Mouse (Mus musculus): Measurements from ENCODE around the gene Trmt1. TPM values are rescaled to one million over a fixed set of nuclear protein-coding genes. Genes with fewer than 3 reads are reported as not detected.

Gene Trmt1
- total RNA-seq, 1 experiment from 2014 or later, result 62.2 TPM

DNA sequence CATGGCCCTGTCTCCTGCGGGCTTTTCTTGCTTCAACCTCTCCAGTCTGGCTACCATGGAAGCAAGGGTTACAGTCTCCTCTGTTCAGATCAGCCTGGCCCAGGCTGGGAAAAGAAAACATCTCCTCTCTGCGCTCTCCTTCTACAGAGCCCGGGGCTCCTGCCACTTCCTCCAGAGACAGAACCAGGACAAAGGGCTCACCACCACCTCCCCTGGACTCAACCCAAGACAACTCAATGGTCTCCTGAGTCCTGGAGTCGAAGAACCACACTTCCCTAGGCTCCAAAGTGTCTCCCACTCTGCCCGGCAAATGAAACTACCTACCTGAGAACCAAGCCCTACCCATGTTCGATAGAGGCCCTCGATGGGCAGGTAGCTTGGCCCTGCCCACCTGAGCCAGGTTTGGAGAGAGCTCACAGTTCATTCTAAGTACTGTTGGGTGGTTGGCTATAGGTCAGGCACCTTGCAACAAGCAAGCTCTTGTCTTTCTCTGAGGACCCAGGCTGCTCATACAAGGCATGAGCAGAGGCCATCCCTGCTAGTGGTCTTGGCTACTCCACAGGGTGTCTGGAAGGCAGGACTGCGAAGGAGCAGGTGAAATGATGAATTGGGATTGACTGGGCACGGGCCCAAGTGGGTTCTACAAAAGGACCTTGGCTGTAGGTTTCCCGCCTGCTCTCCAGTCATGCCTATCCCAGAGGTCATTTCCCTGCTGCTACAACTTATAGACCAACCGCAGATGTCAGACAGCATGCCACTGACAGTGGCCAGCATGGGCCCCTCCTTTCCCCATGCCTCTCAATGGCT is 45.5 kb downstream of the Trmt1 start:
- DNase-seq, result peak; percentile 66

DNA sequence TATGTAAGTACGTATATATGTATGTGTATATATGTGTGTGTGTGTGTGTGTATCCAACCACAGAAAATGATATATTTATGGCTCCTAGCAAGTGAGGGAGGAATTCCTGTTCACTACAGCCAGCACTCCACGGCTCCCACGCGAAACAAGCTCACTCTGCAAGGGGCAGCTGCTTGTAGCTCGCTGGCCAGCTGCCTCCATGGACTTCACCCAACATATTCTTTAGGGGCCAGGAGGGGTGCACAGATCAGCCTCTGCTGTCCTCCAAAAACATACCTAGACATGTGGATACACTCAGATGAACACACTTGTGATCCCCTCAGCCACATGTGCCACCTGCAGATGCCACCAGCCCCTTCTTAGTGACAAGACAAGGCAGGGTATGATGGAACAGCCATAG is 46.4 kb downstream of the Trmt1 start:
- no peak for DNase-seq

DNA sequence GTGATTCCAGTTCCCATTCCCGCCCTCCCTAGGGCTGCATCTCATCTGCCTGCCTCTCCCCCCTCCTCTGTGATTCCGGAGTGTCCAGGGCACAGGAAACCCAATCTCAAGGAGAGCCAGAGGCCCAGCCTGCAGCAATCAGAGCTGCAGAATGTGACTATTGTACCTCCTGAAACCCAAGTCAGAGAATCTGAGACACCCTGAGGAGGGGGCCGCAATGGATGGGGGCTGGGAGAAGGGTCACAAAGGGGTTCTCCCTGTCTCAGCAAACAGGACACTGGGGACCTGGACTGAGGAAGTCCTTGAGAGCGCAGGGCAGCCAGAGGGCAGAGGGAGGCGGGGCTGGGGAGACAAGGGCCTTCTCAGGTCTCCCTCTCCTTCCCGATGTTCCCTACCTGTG is 46.9 kb downstream of the Trmt1 start:
- no peak for DNase-seq

DNA sequence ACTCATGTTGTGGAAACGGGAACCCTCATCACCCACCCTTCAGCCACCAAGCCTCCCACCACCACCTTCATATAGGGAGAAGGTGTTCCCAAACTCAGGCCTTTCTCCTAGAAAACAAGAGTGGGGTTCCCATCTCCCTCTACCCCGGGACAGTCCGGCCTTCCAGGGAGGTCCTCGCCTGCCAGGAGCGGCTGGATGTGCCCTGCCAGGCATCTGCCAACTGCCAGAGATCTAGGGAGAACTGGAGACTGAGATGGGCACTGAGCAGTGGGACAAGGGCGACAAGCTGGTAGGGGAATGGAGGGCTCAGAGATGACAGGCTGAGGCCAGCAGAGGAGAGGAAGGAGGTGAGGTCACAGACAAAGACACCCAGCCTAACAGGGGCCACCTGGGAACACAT is 47.9 kb downstream of the Trmt1 start:
- DNase-seq, result no peak

DNA sequence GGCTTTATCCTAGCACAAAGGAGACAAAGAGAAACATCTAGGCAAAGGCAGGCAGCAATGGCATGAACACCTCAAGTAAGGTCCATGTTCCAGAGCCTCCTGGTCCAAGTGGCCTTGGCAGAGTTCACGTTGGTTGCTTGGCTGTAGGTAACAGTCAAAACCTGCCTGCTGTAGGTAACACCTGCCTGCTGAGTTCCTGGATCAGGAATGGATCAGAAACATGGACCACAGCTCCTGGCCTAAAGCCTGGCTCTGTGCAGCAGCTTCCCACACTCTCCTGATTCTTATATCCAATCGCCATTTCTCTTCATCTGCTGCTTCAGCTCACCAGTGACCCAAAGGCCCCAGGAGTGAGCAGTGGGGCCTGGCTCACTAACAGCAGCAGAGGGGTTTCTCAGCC is 48.6 kb downstream of the Trmt1 start:
- no peak for DNase-seq

DNA sequence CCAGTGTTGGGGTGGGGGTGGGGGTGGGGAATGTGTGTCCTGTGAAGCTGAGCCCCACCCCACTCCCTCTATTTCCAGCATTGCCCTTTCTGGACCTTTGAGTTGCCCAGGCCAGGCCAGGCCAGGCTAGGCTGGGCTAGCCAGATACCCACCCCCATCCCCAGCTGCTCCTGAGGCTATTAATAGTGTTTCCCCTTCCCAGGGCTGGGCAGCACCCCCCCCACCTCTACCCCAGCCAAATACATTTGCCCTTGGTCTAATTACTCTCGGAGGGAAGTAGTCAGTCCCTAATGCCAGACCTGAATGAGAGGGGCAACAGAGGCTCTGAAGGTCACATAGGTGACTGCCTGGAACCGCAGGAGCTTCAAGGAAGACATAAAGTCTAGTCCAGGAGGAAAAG is 49.5 kb downstream of the Trmt1 start:
- DNase-seq, result no peak

DNA sequence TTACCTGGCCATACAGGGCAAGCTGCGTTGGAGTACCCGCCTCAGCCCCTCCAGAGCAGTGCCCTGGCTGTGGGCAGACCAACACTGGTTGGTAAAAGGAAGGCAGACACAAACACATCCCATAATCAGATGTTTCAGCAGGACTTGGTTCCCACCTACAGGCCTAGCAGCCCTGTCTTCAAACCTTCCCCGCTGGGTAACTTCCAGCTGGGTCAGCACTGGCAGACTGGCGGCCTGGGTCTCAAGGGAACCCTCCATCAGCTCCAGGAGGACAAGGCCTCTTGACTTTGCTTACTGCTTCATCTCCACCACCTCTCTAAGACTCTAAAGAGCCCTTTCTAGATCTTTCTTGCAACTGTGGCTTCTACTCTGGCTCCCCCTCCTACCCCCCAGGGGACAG is 50.4 kb downstream of the Trmt1 start:
- DNase-seq, result no peak

DNA sequence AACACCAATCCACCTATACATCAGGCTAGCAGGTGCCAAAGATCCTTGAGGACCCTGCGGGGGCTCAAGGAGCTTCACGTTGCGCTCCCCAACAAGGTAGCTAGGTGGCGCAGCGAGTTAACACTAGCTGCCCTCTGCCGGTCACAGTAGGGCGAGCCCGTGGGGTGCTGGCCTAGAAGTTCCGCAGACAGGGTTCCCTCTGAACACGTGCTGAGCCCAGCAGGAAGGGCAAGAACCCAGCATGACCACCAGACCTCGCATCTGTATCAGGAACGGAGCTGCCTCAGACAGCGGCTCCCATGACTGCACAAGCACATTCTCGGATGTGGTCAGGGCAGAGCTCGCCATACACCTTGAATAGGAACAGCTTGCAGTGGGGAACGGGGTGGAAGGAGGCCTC is 51.5 kb downstream of the Trmt1 start:
- DNase-seq, result peak; percentile 88

DNA sequence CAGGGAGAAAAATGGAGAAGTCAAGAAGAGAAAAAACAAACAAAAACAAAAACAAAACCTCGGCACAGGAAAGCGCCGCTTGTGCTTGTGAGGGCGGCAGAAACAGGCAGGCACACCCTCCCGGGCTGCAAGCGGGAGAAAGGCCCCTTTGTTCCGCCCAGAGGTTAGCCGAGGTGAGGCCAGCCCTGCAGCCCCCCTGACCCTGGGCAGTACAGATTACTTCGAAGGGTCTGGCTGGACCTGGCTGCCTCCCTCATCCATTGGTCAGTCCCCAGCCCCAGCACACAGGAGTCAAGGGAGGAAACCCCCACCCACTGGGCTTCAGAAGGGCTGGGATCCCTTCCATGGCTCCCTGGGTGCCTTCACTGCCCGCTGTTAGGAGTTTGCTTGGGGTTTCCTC is 52.2 kb downstream of the Trmt1 start:
- no peak for DNase-seq

DNA sequence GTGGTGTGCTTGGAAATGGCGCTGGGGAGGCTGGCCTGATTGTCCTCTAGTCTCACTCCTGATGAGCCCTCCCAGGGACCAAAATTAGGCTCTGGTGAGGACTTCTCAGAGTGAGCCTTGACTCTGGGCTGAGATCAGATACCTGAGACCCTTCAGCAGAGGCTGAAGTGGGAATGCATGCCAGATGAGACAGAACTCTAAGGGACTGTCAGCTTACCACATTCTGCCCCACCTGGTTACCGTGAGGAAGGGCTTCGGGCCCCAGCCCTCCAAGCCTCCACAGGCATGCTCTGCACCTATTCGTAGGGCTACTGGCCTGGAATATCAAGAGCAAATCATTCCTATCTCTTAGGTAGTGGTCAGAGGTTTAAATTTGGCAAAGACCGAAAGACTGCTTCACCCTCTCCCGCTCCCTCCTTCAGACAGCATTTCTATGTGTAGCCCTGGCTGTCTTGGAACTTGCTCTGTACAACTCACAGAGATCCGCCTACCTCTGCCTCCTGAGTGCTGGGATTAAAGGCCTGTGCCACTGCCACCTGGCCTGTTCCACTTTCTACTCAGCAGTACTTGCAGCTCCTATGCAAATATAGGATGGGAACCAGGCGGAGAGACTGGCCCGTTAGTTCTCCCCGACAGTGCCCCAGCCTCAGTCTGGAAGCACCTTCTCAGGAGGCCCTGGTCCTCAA is 52.8 kb downstream of the Trmt1 start:
- DNase-seq, result no peak

DNA sequence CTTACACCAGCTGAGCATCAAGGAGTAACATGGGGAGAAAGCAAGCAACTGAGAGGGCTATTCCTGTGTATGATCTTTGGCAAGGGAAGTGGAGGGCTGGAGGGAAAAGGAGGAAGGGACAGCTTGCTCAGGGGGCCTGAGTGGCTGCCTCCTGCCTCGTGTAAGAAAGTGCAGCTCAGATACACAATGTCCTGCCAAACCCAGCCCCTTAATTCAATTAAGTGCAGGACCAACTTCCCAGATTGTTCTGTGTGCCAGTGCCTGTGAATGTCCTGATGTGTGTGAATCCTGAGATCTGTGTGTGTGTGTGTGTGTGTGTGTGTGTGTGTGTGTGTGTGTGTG is 53.3 kb downstream of the Trmt1 start:
- no peak for DNase-seq

DNA sequence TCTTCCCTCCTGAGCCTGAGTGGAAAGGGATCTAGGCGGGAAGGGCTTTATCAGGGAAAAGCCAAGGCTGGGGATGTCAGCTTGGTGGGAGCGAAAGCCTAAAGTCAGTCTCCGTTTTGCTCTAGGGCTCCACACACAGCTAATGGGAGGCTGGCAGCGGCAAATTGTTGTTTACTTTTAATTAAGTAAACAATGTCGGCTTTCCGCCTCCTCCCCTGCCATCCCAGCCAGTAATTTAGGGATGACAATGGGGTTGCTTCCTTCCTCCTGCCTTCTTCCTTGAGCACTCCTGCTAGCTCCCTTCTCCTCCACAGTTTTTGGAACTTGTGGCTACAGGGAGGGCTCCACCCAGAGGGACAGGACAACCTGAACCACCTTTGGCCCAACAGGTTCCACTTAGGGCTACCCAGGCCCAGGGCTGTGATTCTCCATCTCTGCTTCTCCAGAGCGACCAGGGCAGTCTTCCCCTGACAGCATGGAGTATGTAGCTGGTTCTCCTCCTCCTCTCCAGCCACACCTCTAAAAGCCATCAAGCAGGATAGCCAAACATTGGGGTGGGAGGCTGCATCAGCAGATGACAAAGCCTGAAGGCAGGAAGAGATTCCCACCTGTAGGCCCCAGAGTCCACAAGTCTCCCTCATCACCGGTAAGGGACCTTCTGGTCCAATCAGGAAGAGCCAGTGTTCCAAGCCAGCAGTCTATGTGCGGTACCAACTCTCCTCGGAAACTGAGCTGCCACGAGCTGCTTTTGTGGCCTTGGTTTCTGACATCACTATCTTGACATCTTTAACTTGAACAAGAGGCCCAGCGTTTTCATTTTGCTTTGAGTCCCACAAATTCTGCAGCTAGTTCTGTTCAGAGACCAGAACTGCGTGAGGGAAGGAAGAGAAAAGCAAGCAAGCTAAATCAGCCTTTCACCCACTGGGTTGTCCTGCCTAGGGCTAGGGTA is 55.1 kb downstream of the Trmt1 start:
- DNase-seq, result no peak

DNA sequence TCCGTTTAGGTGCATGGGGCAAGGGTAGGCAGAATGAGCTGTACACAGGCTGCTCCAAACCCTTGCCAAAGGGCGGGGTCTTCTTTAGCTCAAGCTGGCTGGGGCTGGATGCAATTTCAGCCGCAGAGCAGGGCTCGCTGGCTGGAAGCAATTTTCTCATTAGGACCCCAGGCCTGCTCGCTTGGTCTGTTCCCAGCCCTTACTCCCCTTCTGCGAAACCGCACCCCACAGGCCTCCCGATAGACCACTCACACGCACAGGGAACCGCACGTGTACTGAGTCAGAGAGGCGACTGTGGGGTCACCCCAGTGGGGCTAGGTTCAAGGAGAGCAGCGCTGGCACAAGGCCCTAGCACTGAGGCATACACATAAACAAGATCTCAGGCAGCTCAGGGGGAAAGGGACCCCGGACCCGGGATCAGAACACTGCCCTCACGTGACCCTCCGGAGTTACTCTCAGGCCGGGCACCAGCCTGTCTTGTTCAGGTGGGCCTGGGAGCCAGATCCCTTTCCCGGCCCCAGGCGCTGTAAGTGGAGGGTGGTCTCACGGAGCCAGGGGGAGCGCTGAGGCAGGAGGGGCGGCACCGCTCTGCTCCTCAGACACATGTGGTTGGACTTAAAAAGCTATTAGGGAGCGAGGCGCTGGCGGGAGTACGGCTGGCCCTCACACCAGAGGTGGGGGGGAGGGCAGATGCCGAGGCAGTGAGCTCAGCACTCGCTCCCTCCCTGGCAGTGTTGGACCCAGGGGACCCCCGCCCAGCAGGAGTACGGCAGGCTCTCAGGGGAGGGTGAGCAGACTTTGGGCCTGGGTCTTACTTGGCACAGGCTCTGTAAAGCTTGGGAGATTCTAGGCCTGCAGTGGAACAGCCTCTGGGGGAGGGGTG is 56.3 kb downstream of the Trmt1 start:
- peak; percentile 58 for DNase-seq

DNA sequence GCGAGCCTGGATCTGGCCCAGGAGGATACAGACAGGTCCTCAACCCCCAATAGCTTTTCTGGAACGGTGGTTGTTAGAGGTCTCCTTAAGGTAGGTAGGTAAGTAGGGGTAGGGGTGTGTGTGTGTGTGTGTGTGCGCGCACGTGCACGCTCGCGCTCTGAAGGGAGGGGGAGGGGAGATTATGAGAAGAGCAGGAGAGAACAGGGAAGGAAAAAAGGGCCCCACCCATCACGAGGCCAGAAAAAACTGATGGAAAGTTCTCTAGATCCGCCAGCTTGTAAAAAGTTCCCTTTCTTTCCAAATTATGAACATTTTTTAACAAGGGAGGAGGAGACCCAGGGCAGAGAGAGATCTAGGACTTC is 56.9 kb downstream of the Trmt1 start:
- DNase-seq, result no peak

DNA sequence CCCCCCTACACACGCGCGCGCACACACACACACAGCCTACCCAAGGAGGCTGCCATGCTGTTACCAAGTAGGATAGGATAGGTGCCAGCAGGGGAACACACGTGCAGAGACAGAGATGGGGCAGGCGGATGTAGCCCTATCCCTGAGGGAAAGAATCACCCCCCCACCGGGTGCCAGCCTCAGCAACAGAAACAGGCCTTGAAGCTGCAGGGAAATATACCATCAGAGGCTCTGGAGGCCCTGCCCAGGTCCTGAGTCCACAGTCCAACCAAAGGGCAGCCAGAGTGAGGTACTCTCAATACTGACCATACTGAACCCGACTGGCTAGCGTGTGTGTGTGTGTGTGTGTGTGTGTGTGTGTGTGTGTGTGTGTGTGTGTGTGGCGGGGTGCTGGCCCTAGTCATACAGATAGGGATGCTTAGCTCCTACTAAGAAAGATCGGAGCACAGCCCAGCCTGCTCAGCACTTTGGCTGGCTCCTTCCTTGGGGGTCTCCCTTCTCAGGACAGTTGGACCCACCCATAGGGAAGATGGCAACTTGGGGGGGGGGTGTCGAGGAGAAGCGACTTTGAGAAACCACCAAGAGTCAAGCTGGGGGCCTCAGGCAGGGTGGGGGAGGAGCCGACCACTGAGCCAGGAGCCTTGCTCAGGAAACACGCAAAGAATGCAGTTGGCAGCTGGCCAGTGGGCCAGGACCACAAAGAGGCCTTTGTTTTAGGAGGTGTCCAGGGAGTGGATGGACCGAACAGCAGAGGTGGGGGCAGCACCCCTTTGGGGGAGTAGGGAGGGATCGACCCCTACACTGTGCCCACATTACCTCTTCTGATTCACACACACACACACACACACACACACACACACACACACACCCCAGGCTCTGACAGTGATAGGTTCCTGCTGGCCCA is 57.7 kb downstream of the Trmt1 start:
- peak; percentile 75 for DNase-seq

DNA sequence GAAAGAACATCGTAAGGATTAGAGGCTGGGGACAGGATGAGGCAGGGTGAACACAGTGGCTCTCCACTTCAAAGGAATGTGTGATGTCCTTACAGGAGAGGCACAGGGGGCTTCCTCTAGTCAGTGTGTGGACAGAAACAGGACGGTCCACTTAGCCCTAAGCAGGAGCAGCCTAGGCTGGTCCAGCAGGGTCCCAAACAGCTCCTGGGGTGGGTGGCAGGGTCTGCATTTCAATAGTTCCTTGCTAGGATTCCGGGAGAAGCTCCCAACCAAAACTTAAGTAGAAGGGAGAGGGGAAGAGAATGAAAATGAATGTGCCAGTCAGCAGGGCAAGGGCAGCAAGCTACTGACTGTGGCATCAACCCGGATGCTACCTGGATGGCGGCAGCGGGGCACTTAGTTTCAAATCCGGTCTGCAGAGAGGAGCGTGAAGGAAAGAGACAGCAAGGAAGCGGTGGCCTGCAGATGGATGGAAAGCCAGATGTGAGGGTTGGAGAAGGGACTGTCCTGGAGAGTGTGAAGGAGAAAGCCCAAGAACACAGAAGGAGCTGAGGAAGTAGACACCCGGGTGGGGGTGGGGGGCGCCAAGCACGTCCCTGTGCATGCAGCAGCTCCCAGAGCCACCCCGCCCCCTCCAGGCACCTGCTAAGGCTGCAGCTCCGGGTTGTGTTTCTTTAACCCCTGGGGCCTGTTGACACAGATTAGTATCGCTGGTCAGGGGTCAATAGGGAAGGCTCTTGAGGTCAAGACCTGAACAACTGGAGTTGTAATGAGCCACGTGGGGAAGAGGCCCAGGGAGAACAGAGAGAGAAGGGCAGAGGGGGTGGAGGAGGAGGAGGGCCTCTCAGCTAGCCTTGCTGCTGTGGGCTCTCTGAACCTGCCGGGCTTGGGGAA is 59.2 kb downstream of the Trmt1 start:
- no peak for DNase-seq
